Mouse (Mus musculus): ENCODE data around the gene Slc12a3.

Gene Slc12a3

GRCm38 (mm10) chr8:94328932-94329728 lies at the start of gene Slc12a3:
TSS of gene Slc12a3 (plus strand) at chr8:94329201.
- 72% methylated on average over 21 of the region's 21 CpGs for WGBS

GRCm38 (mm10) chr8:94280001-94280613 lies 48.9 kb upstream of the Slc12a3 start:
- WGBS = 60% methylated on average over 5 of the region's 5 CpGs

- 50% methylated on average over 3 of the region's 3 CpGs for WGBS
Measured at GRCm38 (mm10) chr8:94282453-94282985, 46.5 kb upstream of the Slc12a3 start.

- WGBS = 58% methylated on average over 7 of the region's 7 CpGs
Measured at GRCm38 (mm10) chr8:94284204-94284603, 44.8 kb upstream of the Slc12a3 start.

- WGBS = 58% methylated on average over 5 of the region's 5 CpGs
Measured at GRCm38 (mm10) chr8:94290606-94291005, 38.4 kb upstream of the Slc12a3 start.

GRCm38 (mm10) chr8:94292072-94292471 lies 36.9 kb upstream of the Slc12a3 start:
- 34% methylated on average over 6 of the region's 6 CpGs for WGBS

GRCm38 (mm10) chr8:94292626-94293025 lies 36.4 kb upstream of the Slc12a3 start:
- WGBS = 83% methylated on average over 8 of the region's 8 CpGs

- 31% methylated on average over 6 of the region's 6 CpGs for WGBS
Measured at GRCm38 (mm10) chr8:94295687-94296086, 33.3 kb upstream of the Slc12a3 start.

GRCm38 (mm10) chr8:94296312-94296991 lies 32.5 kb upstream of the Slc12a3 start:
- 60% methylated on average over 9 of the region's 9 CpGs for WGBS

GRCm38 (mm10) chr8:94297101-94297500 lies 31.9 kb upstream of the Slc12a3 start:
- 69% methylated on average over 6 of the region's 6 CpGs for WGBS

- WGBS = 54% methylated on average over 4 of the region's 4 CpGs
Measured at GRCm38 (mm10) chr8:94300809-94301208, 28.2 kb upstream of the Slc12a3 start.

GRCm38 (mm10) chr8:94304412-94304811 lies 24.6 kb upstream of the Slc12a3 start:
- WGBS = 87% methylated on average over 2 of the region's 2 CpGs

- WGBS = 80% methylated on average over 7 of the region's 7 CpGs
Measured at GRCm38 (mm10) chr8:94306989-94307513, 21.9 kb upstream of the Slc12a3 start.

- 89% methylated on average over 9 of the region's 9 CpGs for WGBS
Measured at GRCm38 (mm10) chr8:94307652-94308051, 21.3 kb upstream of the Slc12a3 start.

GRCm38 (mm10) chr8:94314069-94314468 lies 14.9 kb upstream of the Slc12a3 start:
- 85% methylated on average over 2 of the region's 2 CpGs for WGBS

- WGBS = 80% methylated on average over 2 of the region's 2 CpGs
Measured at GRCm38 (mm10) chr8:94317249-94317648, 11.8 kb upstream of the Slc12a3 start.

GRCm38 (mm10) chr8:94317691-94318090 lies 11.3 kb upstream of the Slc12a3 start:
- 89% methylated on average over 2 of the region's 2 CpGs for WGBS

GRCm38 (mm10) chr8:94320036-94320435 lies 9.0 kb upstream of the Slc12a3 start:
- 85% methylated on average over 2 of the region's 2 CpGs for WGBS

GRCm38 (mm10) chr8:94322083-94322482 lies 6.9 kb upstream of the Slc12a3 start:
- 43% methylated on average over 4 of the region's 4 CpGs for WGBS

GRCm38 (mm10) chr8:94323041-94323440 lies 6.0 kb upstream of the Slc12a3 start:
- WGBS = 59% methylated on average over 6 of the region's 6 CpGs

GRCm38 (mm10) chr8:94324071-94324470 lies 4.9 kb upstream of the Slc12a3 start:
- WGBS = 59% methylated on average over 12 of the region's 12 CpGs

GRCm38 (mm10) chr8:94326016-94326415 lies 3.0 kb upstream of the Slc12a3 start:
- 60% methylated on average over 4 of the region's 4 CpGs for WGBS
